Mouse (Mus musculus) liver, postnatal 0 days (tissue): Measurements from ENCODE around the gene Hyal1.

ENCODE experiments used
- CTCF ChIP-seq: sonication (generic); IDR thresholded peaks from 2 replicates; pipeline ENCODE4 v1.5.1; 2016; ENCODE audit warnings: antibody characterized with exemption, low read depth
- EP300 ChIP-seq: IDR thresholded peaks from 2 replicates; pipeline ENCODE4 v1.6.1; 2016; ENCODE audit warnings: antibody characterized with exemption, low read depth, mild to moderate bottlenecking

GRCm38 (mm10) chr9:107552690-107553393 is 23.9 kb upstream of the Hyal1 start:
- no peak for TF ChIP-seq CTCF
- TF ChIP-seq EP300 = no peak
